Mouse (Mus musculus): ENCODE data around the gene Herc4. TPM values are rescaled to one million over a fixed set of nuclear protein-coding genes. Genes with fewer than 3 reads are reported as not detected.

Gene Herc4
- polyA plus RNA-seq, 1 experiment from 2014 or later, result 23.7 TPM

DNA sequence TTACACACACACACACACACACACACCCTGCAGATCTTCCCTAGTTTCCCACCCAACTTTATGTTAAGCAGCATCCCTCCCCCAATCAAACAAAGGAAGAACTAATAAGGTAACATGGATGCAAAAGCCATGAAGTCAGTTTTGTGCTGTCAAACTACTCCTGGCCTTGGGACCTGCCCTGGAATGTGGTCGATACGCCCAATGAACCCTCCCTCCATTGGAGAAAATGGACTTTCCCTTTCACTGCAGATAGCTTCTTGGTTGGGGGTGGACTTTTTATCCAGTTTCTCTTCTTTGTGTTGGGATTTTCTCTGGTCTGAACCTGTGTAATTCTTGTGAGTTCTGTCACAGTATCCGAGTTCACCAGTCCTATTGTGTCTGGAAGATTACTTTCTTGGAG is 15.1 kb downstream of the Herc4 start:
- ATAC-seq (ENCODE audit: low FRiP score), result no peak
- WGBS, result 74% methylated on average over 3 of the region's 3 CpGs
- Histone ChIP-seq H3K9me3 (replicated peaks) (no peaks in the 10 kb centered on the region), H3K4me1 (no peaks in the 10 kb centered on the region), H3K27me3 (replicated peaks) (no peaks in the 10 kb centered on the region), H3K4me2 (no peak overlapping the region), H3K4me3 (replicated peaks) (no peak overlapping the region), H3K27ac (replicated peaks) (no peak overlapping the region), H3K36me3 (0 out of 2 replicates have a peak, but pooled peaks cover 5% of the 10 kb centered on the region), H3K9ac (replicated peaks) (no peak overlapping the region)

DNA sequence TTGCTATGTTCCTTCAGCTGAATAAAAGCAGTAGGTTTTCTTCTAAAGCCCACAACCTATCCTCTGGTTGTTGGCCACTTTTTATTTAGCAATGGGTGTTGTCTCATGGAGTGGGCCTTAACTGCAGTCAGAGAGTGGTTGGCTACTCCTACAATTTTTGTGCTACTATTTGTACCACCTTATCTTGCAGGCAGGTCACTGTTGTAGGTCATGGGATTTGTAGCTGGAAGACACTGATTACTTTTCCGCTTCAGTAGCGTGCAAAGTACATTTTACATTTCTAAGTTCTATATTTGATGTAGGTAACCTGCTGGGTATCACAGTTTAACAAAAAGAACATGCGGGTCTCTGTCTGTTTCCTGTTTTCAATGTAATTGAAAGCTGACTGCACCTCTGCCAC is 15.7 kb downstream of the Herc4 start:
- 84% methylated on average over 3 of the region's 3 CpGs for WGBS
- H3K4me2 ChIP-seq, result no peak overlapping the region
- no peak for ATAC-seq (ENCODE audit: low FRiP score)

DNA sequence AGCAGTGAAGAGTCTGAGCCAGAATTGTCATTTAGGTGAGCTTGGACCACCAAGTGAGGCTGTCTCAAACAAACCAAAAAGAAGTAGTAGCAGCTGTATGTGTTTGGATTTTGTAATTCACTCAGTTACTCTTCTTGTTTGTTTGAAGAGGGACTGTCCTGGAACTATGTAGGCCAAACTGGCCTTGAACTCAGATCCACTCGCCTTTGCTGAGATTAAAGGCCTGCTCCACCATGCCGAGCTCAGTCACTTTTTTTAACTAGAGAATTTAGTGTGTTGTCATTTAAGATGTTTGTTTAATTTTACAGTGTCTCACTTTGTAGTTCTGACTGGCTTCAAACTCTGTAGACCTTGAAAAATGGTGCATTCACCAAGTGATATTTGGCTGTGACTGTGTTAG is 24.3 kb downstream of the Herc4 start:
- no peaks in the 10 kb centered on the region for H3K4me1 ChIP-seq
- H3K9me3 ChIP-seq (replicated peaks), result no peaks in the 10 kb centered on the region
- ATAC-seq (ENCODE audit: low FRiP score), result no peak
- H3K4me3 ChIP-seq (replicated peaks), result no peak overlapping the region
- H3K4me2 ChIP-seq, result no peak overlapping the region
- H3K36me3 ChIP-seq, result peaks cover 28% of the 10 kb centered on the region
- no peak overlapping the region for H3K27ac ChIP-seq (replicated peaks)
- H3K27me3 ChIP-seq (replicated peaks), result no peaks in the 10 kb centered on the region
- H3K9ac ChIP-seq (replicated peaks), result no peak overlapping the region
- 91% methylated on average over 2 of the region's 2 CpGs for WGBS

More for the DNA sequence above, 15.7 kb downstream of the Herc4 start:
- H3K27me3 ChIP-seq (replicated peaks), result no peaks in the 10 kb centered on the region
- H3K4me3 ChIP-seq (replicated peaks), result no peak overlapping the region
- no peak overlapping the region for H3K27ac ChIP-seq (replicated peaks)
- 0 out of 2 replicates have a peak, but pooled peaks cover 5% of the 10 kb centered on the region for H3K36me3 ChIP-seq
- no peak overlapping the region for H3K9ac ChIP-seq (replicated peaks)
- no peaks in the 10 kb centered on the region for H3K9me3 ChIP-seq (replicated peaks)
- no peaks in the 10 kb centered on the region for H3K4me1 ChIP-seq

DNA sequence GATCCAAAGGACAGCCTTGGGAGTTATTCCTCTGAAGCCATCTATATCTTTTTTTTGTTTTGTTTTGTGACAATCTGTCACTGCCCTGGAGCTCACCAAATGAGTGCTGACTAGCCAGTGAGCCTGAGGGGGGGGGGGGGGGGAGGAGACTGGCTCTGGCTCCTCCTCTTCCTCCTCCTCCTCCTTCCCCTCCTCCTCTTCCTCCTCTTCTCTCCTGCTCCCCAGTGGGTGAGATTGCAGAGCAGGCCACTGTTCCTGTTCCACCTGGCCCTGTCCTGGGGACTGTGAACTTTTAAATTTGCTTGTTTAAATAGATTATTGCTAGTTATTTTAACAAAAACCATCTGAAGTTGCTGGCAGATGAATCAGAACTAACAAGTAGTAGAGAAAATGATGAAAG is 28.8 kb downstream of the Herc4 start:
- no peak overlapping the region for H3K9ac ChIP-seq (replicated peaks)
- H3K4me3 ChIP-seq (replicated peaks), result no peak overlapping the region
- no peak overlapping the region for H3K4me2 ChIP-seq
- H3K4me1 ChIP-seq, result no peaks in the 10 kb centered on the region
- H3K27me3 ChIP-seq (replicated peaks), result no peaks in the 10 kb centered on the region
- H3K36me3 ChIP-seq, result peaks cover 30% of the 10 kb centered on the region
- H3K9me3 ChIP-seq (replicated peaks), result no peaks in the 10 kb centered on the region
- H3K27ac ChIP-seq (replicated peaks), result no peak overlapping the region
- ATAC-seq (ENCODE audit: low FRiP score), result no peak

DNA sequence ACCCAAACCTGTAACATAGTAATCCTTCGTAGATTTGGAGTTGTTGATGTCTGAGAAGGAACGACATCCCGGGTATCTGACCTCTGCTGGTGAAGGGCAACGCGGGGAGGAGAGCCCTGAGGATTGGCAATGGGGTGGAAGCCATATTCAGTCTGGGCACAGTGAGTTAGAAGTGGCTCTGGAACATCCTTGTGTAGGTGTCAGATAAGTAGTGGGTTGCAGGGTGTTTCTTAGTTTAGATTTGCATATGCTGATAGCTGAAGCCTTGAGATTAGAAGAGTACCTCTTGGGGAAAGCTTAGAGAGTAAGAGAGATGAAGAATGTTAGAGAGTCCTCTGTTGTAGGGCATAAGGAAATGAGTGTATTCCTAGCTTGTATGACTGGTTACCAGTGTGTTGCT is 29.3 kb downstream of the Herc4 start:
- H3K4me3 ChIP-seq (replicated peaks), result no peak overlapping the region
- no peaks in the 10 kb centered on the region for H3K27me3 ChIP-seq (replicated peaks)
- H3K27ac ChIP-seq (replicated peaks), result no peak overlapping the region
- no peak overlapping the region for H3K4me2 ChIP-seq
- ATAC-seq (ENCODE audit: low FRiP score), result no peak
- no peaks in the 10 kb centered on the region for H3K4me1 ChIP-seq
- H3K9ac ChIP-seq (replicated peaks), result no peak overlapping the region
- peaks cover 35% of the 10 kb centered on the region for H3K36me3 ChIP-seq
- 95% methylated on average over 5 of the region's 5 CpGs for WGBS
- H3K9me3 ChIP-seq (replicated peaks), result no peaks in the 10 kb centered on the region

DNA sequence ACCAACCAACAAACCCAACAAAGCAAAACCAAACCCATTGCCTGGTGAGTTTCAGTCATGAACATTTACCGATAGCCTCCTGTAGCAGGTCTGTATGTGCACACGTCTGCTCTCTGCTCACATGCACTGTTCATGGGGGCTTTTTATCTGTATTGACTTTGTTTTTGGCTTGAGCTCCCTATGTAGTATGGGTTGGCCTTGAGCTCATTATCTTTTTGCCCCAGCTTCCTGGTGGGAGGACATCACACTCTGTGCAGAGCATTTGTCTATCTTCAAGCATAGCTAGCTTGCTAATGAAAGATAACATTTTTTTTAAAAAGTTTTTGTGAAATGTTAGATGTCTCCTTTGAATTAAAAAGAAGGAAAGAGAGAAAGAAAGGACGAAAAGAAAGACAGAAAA is 33.4 kb downstream of the Herc4 start:
- Histone ChIP-seq H3K36me3 (peaks cover 39% of the 10 kb centered on the region), H3K4me2 (no peak overlapping the region), H3K27ac (replicated peaks) (no peak overlapping the region), H3K4me1 (no peaks in the 10 kb centered on the region), H3K9me3 (replicated peaks) (no peaks in the 10 kb centered on the region), H3K4me3 (replicated peaks) (no peak overlapping the region), H3K9ac (replicated peaks) (no peak overlapping the region), H3K27me3 (replicated peaks) (no peaks in the 10 kb centered on the region)
- 97% methylated on average over 3 of the region's 3 CpGs for WGBS
- ATAC-seq (ENCODE audit: low FRiP score), result no peak

DNA sequence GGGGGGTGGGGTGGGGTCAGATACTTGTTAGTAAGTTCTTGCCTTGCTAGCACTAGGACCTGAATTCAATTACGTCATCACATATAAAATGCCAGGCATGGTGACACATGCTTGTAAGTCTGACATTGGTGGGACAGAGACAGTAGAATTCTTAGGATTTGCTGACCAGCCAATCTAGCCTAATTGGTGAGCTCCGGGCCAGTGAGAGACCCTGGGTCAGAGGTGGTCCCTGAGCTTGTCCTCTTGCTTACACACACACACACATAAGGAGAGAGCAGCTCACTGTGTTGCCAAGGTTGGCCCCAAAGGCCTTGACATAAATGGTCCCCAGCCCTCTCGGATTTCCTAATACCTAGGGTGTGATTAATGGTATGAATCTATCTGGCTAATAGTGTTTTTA is 36.2 kb downstream of the Herc4 start:
- Histone ChIP-seq H3K36me3 (peaks cover 43% of the 10 kb centered on the region), H3K9ac (replicated peaks) (no peak overlapping the region), H3K27me3 (replicated peaks) (no peaks in the 10 kb centered on the region), H3K4me3 (replicated peaks) (no peak overlapping the region), H3K9me3 (replicated peaks) (no peaks in the 10 kb centered on the region), H3K4me1 (no peaks in the 10 kb centered on the region), H3K4me2 (no peak overlapping the region), H3K27ac (replicated peaks) (no peak overlapping the region)
- WGBS, result 97% methylated on average over 3 of the region's 3 CpGs
- no peak for ATAC-seq (ENCODE audit: low FRiP score)

DNA sequence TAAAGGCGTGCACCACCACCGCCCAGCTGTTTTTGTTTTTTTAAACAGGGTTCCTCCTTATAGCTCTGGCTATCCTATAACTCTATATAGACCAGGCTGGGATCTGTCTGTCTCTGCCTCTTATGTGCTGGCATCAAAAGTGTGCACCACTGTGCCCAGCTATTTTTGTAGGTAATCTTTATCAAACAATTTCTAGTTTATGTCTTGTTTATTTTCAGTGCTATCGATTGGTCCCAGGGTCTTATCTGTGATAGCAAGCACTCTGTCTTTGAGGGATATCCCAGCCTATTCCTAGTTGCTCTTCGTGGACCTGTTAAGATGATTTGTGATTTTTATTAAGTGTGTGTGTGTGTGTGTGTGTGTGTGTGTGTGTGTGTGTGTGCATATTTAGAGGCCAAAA is 38.8 kb downstream of the Herc4 start:
- WGBS, result 93% methylated on average over 4 of the region's 4 CpGs
- Histone ChIP-seq H3K9me3 (replicated peaks) (no peaks in the 10 kb centered on the region), H3K27ac (replicated peaks) (no peak overlapping the region), H3K9ac (replicated peaks) (no peak overlapping the region), H3K4me3 (replicated peaks) (no peak overlapping the region), H3K4me2 (no peak overlapping the region), H3K27me3 (replicated peaks) (no peaks in the 10 kb centered on the region), H3K4me1 (no peaks in the 10 kb centered on the region), H3K36me3 (peaks cover 50% of the 10 kb centered on the region)
- ATAC-seq (ENCODE audit: low FRiP score), result no peak

DNA sequence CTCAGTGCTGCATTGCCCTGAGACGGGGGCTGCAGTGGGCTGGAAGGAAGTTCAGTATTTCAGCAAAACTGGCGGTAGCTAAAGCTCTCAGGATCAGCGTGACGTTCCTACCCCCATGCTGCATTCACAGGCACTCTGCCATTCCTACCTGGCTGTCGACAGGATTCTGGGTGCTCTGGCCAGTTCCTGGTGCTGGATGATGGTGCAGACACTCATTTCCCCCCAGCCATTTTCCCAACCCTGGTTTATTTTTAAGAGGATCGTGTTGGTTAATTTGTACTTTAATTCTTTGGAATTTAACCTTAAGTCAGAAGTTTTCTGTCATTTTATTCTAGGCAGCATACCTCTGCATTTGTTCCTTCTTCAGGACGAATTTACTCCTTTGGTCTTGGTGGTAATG is 39.2 kb downstream of the Herc4 start:
- H3K4me2 ChIP-seq, result no peak overlapping the region
- H3K9me3 ChIP-seq (replicated peaks), result no peaks in the 10 kb centered on the region
- H3K4me1 ChIP-seq, result no peaks in the 10 kb centered on the region
- peaks cover 49% of the 10 kb centered on the region for H3K36me3 ChIP-seq
- no peak overlapping the region for H3K27ac ChIP-seq (replicated peaks)
- WGBS, result 87% methylated on average over 7 of the region's 7 CpGs
- no peaks in the 10 kb centered on the region for H3K27me3 ChIP-seq (replicated peaks)
- no peak overlapping the region for H3K9ac ChIP-seq (replicated peaks)
- H3K4me3 ChIP-seq (replicated peaks), result no peak overlapping the region
- no peak for ATAC-seq (ENCODE audit: low FRiP score)

DNA sequence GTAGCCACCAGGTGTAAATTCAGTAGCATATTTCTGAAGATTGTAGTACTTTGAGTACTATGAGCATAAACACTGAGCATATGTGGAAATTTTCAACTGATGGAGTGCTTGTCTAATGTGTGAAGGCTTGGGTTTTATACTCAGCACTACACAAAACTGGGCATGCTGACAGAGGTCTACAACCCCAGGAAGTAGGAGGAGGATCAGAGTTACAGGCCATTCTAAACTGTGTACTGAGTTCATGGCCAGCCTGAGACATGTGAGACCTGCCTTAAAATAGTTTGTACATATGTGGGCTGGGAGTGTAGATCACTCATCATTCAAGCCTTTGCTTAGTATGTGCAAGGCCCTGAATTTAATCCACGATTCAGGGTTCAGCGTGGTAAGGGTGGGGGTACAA is 58.7 kb downstream of the Herc4 start:
- Histone ChIP-seq H3K27ac (replicated peaks) (no peak overlapping the region), H3K4me2 (no peak overlapping the region), H3K4me3 (replicated peaks) (no peak overlapping the region), H3K36me3 (peaks cover 53% of the 10 kb centered on the region), H3K9ac (replicated peaks) (no peak overlapping the region), H3K9me3 (replicated peaks) (no peaks in the 10 kb centered on the region), H3K27me3 (replicated peaks) (no peaks in the 10 kb centered on the region), H3K4me1 (no peaks in the 10 kb centered on the region)
- no peak for ATAC-seq (ENCODE audit: low FRiP score)
- 99% methylated on average over 2 of the region's 2 CpGs for WGBS

DNA sequence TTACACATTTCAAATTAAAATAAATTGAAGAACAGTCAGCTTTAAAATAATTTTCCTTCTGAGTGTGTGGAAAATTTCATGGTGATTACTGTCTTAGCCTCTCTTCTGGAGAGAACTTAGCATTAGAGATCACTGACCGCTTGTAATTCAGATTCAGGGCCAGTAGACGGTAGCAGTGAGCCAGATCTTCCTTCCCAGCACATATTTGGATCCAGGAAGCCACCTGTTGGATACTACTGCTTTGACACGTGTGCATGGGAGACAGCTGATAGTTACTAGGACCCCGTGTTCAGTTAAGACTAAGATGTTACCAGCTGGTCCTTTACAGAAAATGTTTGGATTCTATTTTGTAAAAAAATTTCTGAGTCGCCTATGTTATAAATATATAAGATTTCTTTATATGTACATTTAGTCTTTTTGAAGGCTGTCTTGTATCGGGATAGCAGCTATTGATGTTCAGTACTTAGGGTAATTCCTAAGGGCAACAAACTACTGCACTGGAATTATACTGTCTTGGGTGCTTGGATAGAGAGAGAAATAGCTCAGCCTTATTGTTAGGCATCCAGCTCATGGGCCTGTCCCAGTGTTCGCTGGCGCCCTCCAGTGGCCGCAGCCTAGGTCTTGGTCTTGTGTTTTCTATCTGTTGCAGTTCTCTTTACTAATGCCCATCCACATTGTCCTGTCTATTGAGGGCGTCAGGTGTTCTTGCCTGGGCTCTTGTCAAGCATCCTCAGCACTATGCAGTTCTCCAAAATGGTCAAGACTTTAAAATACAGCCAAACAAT is 65.2 kb downstream of the Herc4 start:
- H3K4me1 ChIP-seq, result no peaks in the 10 kb centered on the region
- no peak for ATAC-seq (ENCODE audit: low FRiP score)
- 46% methylated on average over 10 of the region's 10 CpGs for WGBS
- no peak overlapping the region for H3K4me3 ChIP-seq (replicated peaks)
- no peak overlapping the region for H3K4me2 ChIP-seq
- no peaks in the 10 kb centered on the region for H3K27me3 ChIP-seq (replicated peaks)
- peaks cover 57% of the 10 kb centered on the region for H3K36me3 ChIP-seq
- no peak overlapping the region for H3K27ac ChIP-seq (replicated peaks)
- no peak overlapping the region for H3K9ac ChIP-seq (replicated peaks)
- no peaks in the 10 kb centered on the region for H3K9me3 ChIP-seq (replicated peaks)

DNA sequence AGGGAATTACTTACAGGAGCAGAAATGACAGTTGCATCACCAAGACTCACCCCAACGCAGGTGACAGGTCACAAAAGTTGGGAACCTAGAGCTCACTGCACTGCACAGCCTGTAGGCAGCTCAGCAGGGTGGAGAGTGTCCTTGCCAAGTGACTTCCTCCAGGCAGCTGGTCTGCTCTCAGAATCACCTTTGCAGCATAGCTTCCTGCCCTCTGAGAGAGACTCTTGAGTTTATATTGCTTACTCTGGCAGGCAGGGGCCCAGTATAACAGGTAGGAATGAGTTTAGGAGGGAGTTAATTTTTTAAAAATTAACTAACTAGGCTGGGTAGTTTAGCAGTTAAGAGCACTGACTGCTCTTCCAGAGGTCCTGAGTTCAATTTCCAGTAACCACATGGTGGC is 70.1 kb downstream of the Herc4 start:
- Histone ChIP-seq H3K27ac (replicated peaks) (no peak overlapping the region), H3K27me3 (replicated peaks) (no peaks in the 10 kb centered on the region), H3K4me1 (no peaks in the 10 kb centered on the region), H3K4me2 (no peak overlapping the region), H3K4me3 (replicated peaks) (no peak overlapping the region), H3K36me3 (peaks cover 57% of the 10 kb centered on the region), H3K9ac (replicated peaks) (no peak overlapping the region), H3K9me3 (replicated peaks) (no peaks in the 10 kb centered on the region)
- no peak for ATAC-seq (ENCODE audit: low FRiP score)
- 81% methylated on average over 1 of the region's 1 CpGs for WGBS

Data from neural tube, embryonic 15.5 days (tissue).